Mouse (Mus musculus) MEL (cell line): Measurements from ENCODE around the gene Spem2. TPM values are rescaled to one million over a fixed set of nuclear protein-coding genes. Genes with fewer than 3 reads are reported as not detected.
A peak's percentile ranks its signal among the peaks of the same experiment; 100 is the strongest.

Experiments used
- DNase-seq: peaks from one replicate; pipeline ENCODE4 v3.0.0; 2011; ENCODE audit warnings: low read depth, low spot score
- H3K27ac ChIP-seq: 2 replicates; pipeline ENCODE4 v1.5.1; 2012; ENCODE audit warnings: low read depth, mild to moderate bottlenecking, control low read depth, low read length, moderate library complexity; ENCODE audit not compliant: control insufficient read depth
- H3K27me3 ChIP-seq, 2 experiments: fragments of 150-350 bp in 1 of 2; sonication (generic) in 1 of 2; 2 replicates each; pipeline ENCODE4 v1.6.1; 2012; ENCODE audit warnings: low read length in 2 of 2, mild to moderate bottlenecking in 2 of 2, improper control_type of control experiment in 1 of 2, moderate library complexity in 1 of 2; ENCODE audit not compliant: insufficient read depth in 2 of 2, control insufficient read depth in 1 of 2
- H3K36me3 ChIP-seq, 2 experiments: 2 replicates each; pipeline ENCODE4 v1.6.1; 2012 to 2014; ENCODE audit warnings: low read length in 2 of 2, improper control_type of control experiment in 1 of 2, inconsistent platforms in 1 of 2, mild to moderate bottlenecking in 1 of 2; ENCODE audit not compliant: insufficient read depth in 2 of 2, control insufficient read depth in 1 of 2
- H3K4me1 ChIP-seq, 2 experiments: fragments of 150-350 bp in 1 of 2; sonication (generic) in 1 of 2; 2 replicates each; pipeline ENCODE4 v1.6.1; 2012; ENCODE audit warnings: low read length in 2 of 2, improper control_type of control experiment in 1 of 2, mild to moderate bottlenecking in 1 of 2; ENCODE audit not compliant: insufficient read depth in 2 of 2, control insufficient read depth in 1 of 2
- H3K4me3 ChIP-seq, 2 experiments: fragments of 150-350 bp in 1 of 2; sonication (generic) in 1 of 2; 2 replicates each; pipeline ENCODE4 v1.5.1; 2012; ENCODE audit warnings: low read depth in 2 of 2, low read length in 2 of 2, mild to moderate bottlenecking in 2 of 2, moderate library complexity in 2 of 2, control low read depth in 1 of 2, improper control_type of control experiment in 1 of 2; ENCODE audit not compliant: control insufficient read depth in 1 of 2, insufficient read depth in 1 of 2
- H3K79me2 ChIP-seq: 2 replicates; pipeline ENCODE4 v1.6.1; 2012; ENCODE audit warnings: mild to moderate bottlenecking, low read length, moderate library complexity; ENCODE audit not compliant: control insufficient read depth, poor library complexity, insufficient read depth
- H3K9ac ChIP-seq: 2 replicates; pipeline ENCODE4 v1.6.1; 2012; ENCODE audit warnings: low read depth, mild to moderate bottlenecking, control low read depth, low read length, moderate library complexity; ENCODE audit not compliant: control insufficient read depth, poor library complexity, severe bottlenecking
- H3K9me3 ChIP-seq: fragments of 150-350 bp; sonication (generic); replicated peaks from 2 replicates; pipeline ENCODE4 v1.6.1; 2012; ENCODE audit warnings: mild to moderate bottlenecking, low read length, improper control_type of control experiment, moderate library complexity; ENCODE audit not compliant: insufficient read depth
- BHLHE40 ChIP-seq: IDR thresholded peaks from 2 replicates; pipeline ENCODE4 v1.6.1; 2012; ENCODE audit warnings: low read depth, mild to moderate bottlenecking, inconsistent platforms, low read length, improper control_type of control experiment, borderline replicate concordance
- CHD1 ChIP-seq: IDR thresholded peaks from 2 replicates; pipeline ENCODE4 v1.6.1; 2012; ENCODE audit warnings: low read depth, mild to moderate bottlenecking, inconsistent platforms, low read length, improper control_type of control experiment
- CHD2 ChIP-seq: IDR thresholded peaks from 2 replicates; pipeline ENCODE4 v1.6.1; 2011; ENCODE audit warnings: low read length, improper control_type of control experiment
- CTCF ChIP-seq, 3 experiments: IDR thresholded peaks in 2 of 3; conservative IDR thresholded peaks in 1 of 3; 2 replicates each; pipeline ENCODE4 v1.5.1; 2011 to 2012; ENCODE audit warnings: low read length in 3 of 3, low read depth in 2 of 3, mild to moderate bottlenecking in 2 of 3, improper control_type of control experiment in 1 of 3, inconsistent platforms in 1 of 3, mixed read lengths in 1 of 3, moderate library complexity in 1 of 3; ENCODE audit not compliant: control insufficient read depth in 1 of 3, insufficient read depth in 1 of 3, poor library complexity in 1 of 3, severe bottlenecking in 1 of 3
- ELF1 ChIP-seq: IDR thresholded peaks from 2 replicates; pipeline ENCODE4 v1.6.1; 2014; ENCODE audit warnings: low read depth, mild to moderate bottlenecking, inconsistent platforms, low read length, improper control_type of control experiment, moderate library complexity
- EP300 ChIP-seq, 2 experiments: IDR thresholded peaks; 2 replicates each; pipeline ENCODE4 v1.6.1; 2011; ENCODE audit warnings: improper control_type of control experiment in 2 of 2, low read length in 2 of 2, low read depth in 1 of 2, mild to moderate bottlenecking in 1 of 2
- ETS1 ChIP-seq: IDR thresholded peaks from 2 replicates; pipeline ENCODE4 v1.6.1; 2012; ENCODE audit warnings: low read depth, mild to moderate bottlenecking, inconsistent platforms, low read length, improper control_type of control experiment, moderate library complexity
- HCFC1 ChIP-seq: IDR thresholded peaks from 2 replicates; pipeline ENCODE4 v1.6.1; 2012; ENCODE audit warnings: low read depth, mild to moderate bottlenecking, inconsistent platforms, low read length, improper control_type of control experiment, moderate library complexity
- KAT2A ChIP-seq: conservative IDR thresholded peaks from 2 replicates; pipeline ENCODE4 v1.6.1; 2012; ENCODE audit warnings: low read depth, low read length, improper control_type of control experiment, inconsistent platforms
- MAZ ChIP-seq: IDR thresholded peaks from 2 replicates; pipeline ENCODE4 v1.6.1; 2012; ENCODE audit warnings: low read depth, mild to moderate bottlenecking, inconsistent platforms, low read length, improper control_type of control experiment
- MEF2A ChIP-seq: IDR thresholded peaks from 2 replicates; pipeline ENCODE4 v1.6.1; 2014; ENCODE audit warnings: low read depth, mild to moderate bottlenecking, inconsistent platforms, low read length, improper control_type of control experiment; ENCODE audit not compliant: poor library complexity, insufficient replicate concordance, severe bottlenecking; ENCODE audit errors: extremely low read depth
- MXI1 ChIP-seq: IDR thresholded peaks from 2 replicates; pipeline ENCODE4 v1.6.1; 2011; ENCODE audit warnings: mild to moderate bottlenecking, low read depth, low read length, improper control_type of control experiment
- NELFE ChIP-seq: IDR thresholded peaks from 2 replicates; pipeline ENCODE4 v1.6.1; 2011; ENCODE audit warnings: low read depth, low read length, improper control_type of control experiment
- NRF1 ChIP-seq: IDR thresholded peaks from 2 replicates; pipeline ENCODE4 v1.6.1; 2014; ENCODE audit warnings: low read depth, mild to moderate bottlenecking, inconsistent platforms, low read length, improper control_type of control experiment, moderate library complexity; ENCODE audit not compliant: poor library complexity, insufficient read depth, severe bottlenecking
- POLR2A ChIP-seq, 2 experiments: IDR thresholded peaks; 2 replicates each; pipeline ENCODE4 v1.6.1; 2011 to 2012; ENCODE audit warnings: low read length in 2 of 2, mild to moderate bottlenecking in 2 of 2, control low read depth in 1 of 2, improper control_type of control experiment in 1 of 2, low read depth in 1 of 2, moderate library complexity in 1 of 2; ENCODE audit not compliant: control insufficient read depth in 1 of 2, insufficient read depth in 1 of 2, poor library complexity in 1 of 2
- POLR2AphosphoS2 ChIP-seq: IDR thresholded peaks from 2 replicates; pipeline ENCODE4 v1.6.1; 2011; ENCODE audit warnings: low read length, improper control_type of control experiment
- POLR2AphosphoS5 ChIP-seq: IDR thresholded peaks from 2 replicates; pipeline ENCODE4 v1.6.1; 2012; ENCODE audit warnings: low read depth, borderline replicate concordance, mild to moderate bottlenecking, inconsistent platforms, low read length, moderate library complexity, mixed read lengths
- RAD21 ChIP-seq: IDR thresholded peaks from 2 replicates; pipeline ENCODE4 v1.6.1; 2011; ENCODE audit warnings: mild to moderate bottlenecking, low read depth, low read length, improper control_type of control experiment
- RCOR1 ChIP-seq: IDR thresholded peaks from 2 replicates; pipeline ENCODE4 v1.6.1; 2012; ENCODE audit warnings: low read depth, mild to moderate bottlenecking, inconsistent platforms, low read length, improper control_type of control experiment
- SIN3A ChIP-seq: IDR thresholded peaks from 2 replicates; pipeline ENCODE4 v1.6.1; 2012; ENCODE audit warnings: low read length, improper control_type of control experiment, inconsistent platforms
- TAL1 ChIP-seq: IDR thresholded peaks from 2 replicates; pipeline ENCODE4 v1.6.1; 2012; ENCODE audit warnings: mild to moderate bottlenecking, inconsistent platforms, low read length, moderate library complexity, mixed read lengths
- TBP ChIP-seq: IDR thresholded peaks from 2 replicates; pipeline ENCODE4 v1.8.0; 2011; ENCODE audit warnings: low read depth, low read length, improper control_type of control experiment
- UBTF ChIP-seq: IDR thresholded peaks from 2 replicates; pipeline ENCODE4 v1.6.1; 2012; ENCODE audit warnings: low read depth, mild to moderate bottlenecking, inconsistent platforms, low read length, improper control_type of control experiment, moderate library complexity, borderline replicate concordance; ENCODE audit not compliant: insufficient read depth
- ZMIZ1 ChIP-seq: IDR thresholded peaks from 2 replicates; pipeline ENCODE4 v1.6.1; 2012; ENCODE audit warnings: low read depth, mild to moderate bottlenecking, inconsistent platforms, low read length, improper control_type of control experiment, moderate library complexity
- polyA plus RNA-seq, 2 experiments: library from polyadenylated mRNA; stranded (reverse) in 1 of 2; unstranded in 1 of 2; fragments of >175 nt in 1 of 2; fragments of >200 nt in 1 of 2; gene quantifications; 2 replicates each; pipeline versions ENCODE4 v1.2.1 to v1.2.4; 2012; ENCODE audit warnings: low replicate concordance in 2 of 2, low read depth in 1 of 2; ENCODE audit not compliant: insufficient read length in 2 of 2, insufficient read depth in 1 of 2, missing spikeins in 1 of 2
- total RNA-seq: library from RNA; depleted of rRNA; stranded (reverse); fragments of 300-350 nt; gene quantifications from 2 replicates; pipeline ENCODE4 v1.2.3, GENCODE M21; 2012

Spem2 gene
- total and polyA plus RNA-seq, 3 experiments: not detected

DNA sequence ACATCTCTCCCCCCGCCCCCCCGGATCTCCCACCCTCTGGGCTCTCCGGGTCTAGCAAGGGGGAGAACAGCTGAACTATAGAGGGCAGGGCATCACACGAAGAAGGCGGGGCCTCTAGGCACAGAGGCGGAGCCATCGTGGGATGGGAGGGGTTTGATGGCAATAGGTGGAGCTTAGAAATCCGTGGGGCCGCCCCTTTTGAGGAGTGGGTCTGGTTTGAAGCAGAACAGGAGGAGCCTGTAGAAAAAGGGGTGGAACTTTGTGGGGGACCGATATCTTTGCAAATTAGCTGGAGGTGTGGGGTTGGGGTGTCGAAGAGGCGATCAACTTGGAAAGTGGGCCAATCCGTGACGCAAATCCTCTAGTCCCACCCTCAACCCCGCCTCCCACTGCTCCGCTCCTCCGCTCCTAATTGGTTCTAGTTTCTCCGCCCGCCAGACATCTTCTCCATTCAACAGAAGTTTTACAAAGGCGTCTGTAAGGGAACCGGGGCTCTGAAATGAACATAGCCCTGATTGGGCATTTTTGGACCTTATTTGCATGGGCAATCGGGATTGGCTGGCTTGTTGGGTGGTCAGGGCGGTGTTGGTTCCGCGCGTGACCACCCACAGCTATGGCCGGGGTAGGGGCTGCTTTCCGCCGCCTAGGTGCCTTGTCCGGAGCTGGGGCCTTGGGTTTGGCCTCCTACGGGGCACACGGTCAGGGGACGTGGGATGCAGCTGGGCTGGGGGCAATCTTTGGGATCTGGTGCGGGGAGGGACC lies 19.9 kb upstream of the Spem2 start, which contains the start of gene Tmem256 (continued):
- TF ChIP-seq RAD21 (no peak), MXI1 (peak; percentile 59), NRF1 (peak; percentile 25; the same call in 1 of the 2 replicates), EP300 (IDR thresholded peaks at IDR 0.05; ENCODE audit: low read depth in 1 of 2, low read length in 2 of 2) (peak in 1 of 2 experiments; percentile 2; a peak in 1 of 4 replicates), MAZ (peak; percentile 66), MEF2A (no peak), BHLHE40 (peak; percentile 76; the same call in 1 of the 2 replicates), ELF1 (peak; percentile 57; the same call in 1 of the 2 replicates), POLR2AphosphoS2 (peak; percentile 56; the same call in 1 of the 2 replicates), CTCF (IDR thresholded peaks at IDR 0.05 in 2 of 3, conservative IDR thresholded peaks at IDR 0.05 in 1 of 3; ENCODE audit: control insufficient read depth in 1 of 3, insufficient read depth in 1 of 3, low read depth in 2 of 3, low read length in 3 of 3, poor library complexity in 1 of 3, severe bottlenecking in 1 of 3) (no peak), ETS1 (0 out of 2 replicates have a peak, but pooled peaks have one; percentile 45), TAL1 (no peak), KAT2A (no peak; the same call in 1 of the 2 replicates), CHD2 (peak; percentile 76), SIN3A (peak; percentile 79), CHD1 (no peak), TBP (peak; percentile 69; the same call in 1 of the 2 replicates), HCFC1 (peak; percentile 88), RCOR1 (no peak), POLR2AphosphoS5 (no peak), UBTF (no peak)

DNA sequence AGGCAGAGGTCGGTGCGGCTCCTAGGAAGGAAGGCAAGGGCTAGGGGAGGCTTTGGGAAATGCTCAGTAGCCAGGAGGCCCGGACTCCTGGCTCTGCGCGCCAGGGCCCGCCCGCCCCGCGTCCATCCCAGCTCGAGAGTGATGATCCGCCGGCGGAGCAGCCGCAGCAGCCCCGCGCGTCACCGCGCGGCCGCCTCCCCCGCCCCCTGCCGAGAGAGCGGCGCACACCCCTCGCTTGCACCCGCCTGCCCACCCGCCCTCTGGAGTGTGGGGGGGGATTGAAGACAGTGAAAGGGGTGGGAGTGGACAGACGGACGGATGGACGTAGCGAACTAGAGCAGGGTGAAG lies 19.3 kb upstream of the Spem2 start, which contains the start of gene Nlgn2:
Nlgn2 (minus strand) TSS at position 181 of the 348 bp plus-strand sequence.
- H3K27ac ChIP-seq: peak within 1 kb of the TSS; percentile 40
- DNase-seq: no peak

More for the DNA sequence above, 19.3 kb upstream of the Spem2 start, which contains the start of gene Nlgn2:
- Histone ChIP-seq H3K9me3 (no peaks in the 10 kb centered on the region), H3K9ac (peak within 1 kb of the TSS; percentile 86)
- TF ChIP-seq NELFE (peak; percentile 62), RCOR1 (no peak), NRF1 (peak; percentile 56; the same call in 1 of the 2 replicates), CTCF (IDR thresholded peaks at IDR 0.05 in 2 of 3, conservative IDR thresholded peaks at IDR 0.05 in 1 of 3; ENCODE audit: control insufficient read depth in 1 of 3, insufficient read depth in 1 of 3, low read depth in 2 of 3, low read length in 3 of 3, poor library complexity in 1 of 3, severe bottlenecking in 1 of 3) (0 out of 6 replicates have a peak, but pooled peaks of 1 of the 3 experiments have one; percentile 8), ZMIZ1 (0 out of 2 replicates have a peak, but pooled peaks have one; percentile 48), POLR2AphosphoS5 (no peak), BHLHE40 (no peak), SIN3A (peak; percentile 42; the same call in 1 of the 2 replicates), MAZ (peak; percentile 85; the same call in 1 of the 2 replicates), POLR2A (IDR thresholded peaks at IDR 0.05; ENCODE audit: control insufficient read depth in 1 of 2, insufficient read depth in 1 of 2, low read depth in 1 of 2, low read length in 2 of 2, poor library complexity in 1 of 2) (peak; percentile 34 to 55; a peak in 1 of 4 replicates)
- TF ChIP-seq, all 39 proteins: peak for 7
- Histone ChIP-seq H3K79me2 (peaks cover 1% of the 10 kb centered on the region; the same call in 1 of the 2 replicates), H3K4me1 (peaks cover 10 to 27% of the 10 kb centered on the region in 2 experiments), H3K36me3 (peaks cover 0 to 14% of the 10 kb centered on the region in 2 experiments; a peak in 2 of 4 replicates), H3K4me3 (peak within 1 kb of the TSS; percentile 84 to 97), H3K27me3 (no peaks in the 10 kb centered on the region; a peak in 1 of 4 replicates)
